Mouse (Mus musculus): ENCODE measurements around the gene Insl5. TPM values are rescaled to one million over a fixed set of nuclear protein-coding genes. Genes with fewer than 3 reads are reported as not detected.

Gene Insl5
- polyA plus RNA-seq, 1 experiment from 2014 or later = 0.23 TPM

DNA sequence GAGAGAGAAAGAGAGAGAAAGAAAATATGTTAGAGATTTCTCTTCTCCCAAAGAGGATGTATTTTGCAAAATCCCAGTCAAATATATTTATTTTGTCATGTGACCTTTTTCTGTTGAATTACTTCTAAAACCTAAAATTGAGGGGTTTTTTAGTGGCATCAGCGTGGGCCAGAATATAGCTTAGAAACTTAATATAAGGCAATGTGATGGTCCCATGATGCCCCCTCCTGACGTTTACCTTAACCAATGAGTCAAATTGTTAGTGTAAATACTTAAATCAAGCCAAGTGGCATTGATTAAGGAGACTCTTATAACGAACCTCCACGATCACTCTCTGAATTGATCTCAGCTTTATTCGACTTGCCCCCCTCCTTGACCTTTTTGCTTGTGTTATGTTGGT lies 52.5 kb downstream of the Insl5 start:
- no peaks in the 10 kb centered on the region for H3K9me3 ChIP-seq
- H3K27me3 ChIP-seq (replicated peaks) = peaks cover 43% of the 10 kb centered on the region
- no peaks in the 10 kb centered on the region for H3K36me3 ChIP-seq
- 64% methylated on average over 5 of the region's 5 CpGs for WGBS
- no peak overlapping the region for H3K4me2 ChIP-seq
- H3K27ac ChIP-seq (replicated peaks) = no peak overlapping the region
- no peak for ATAC-seq (ENCODE audit: extremely low read depth, insufficient number of reproducible peaks, low FRiP score, low TSS enrichment)
- H3K4me3 ChIP-seq = no peak overlapping the region
- H3K4me1 ChIP-seq = peaks cover 13% of the 10 kb centered on the region
- no peak overlapping the region for H3K9ac ChIP-seq

GRCm38 (mm10) chr4:102972071-102972470 lies 54.6 kb downstream of the Insl5 start:
- no peak overlapping the region for H3K9ac ChIP-seq
- no peaks in the 10 kb centered on the region for H3K36me3 ChIP-seq
- no peak overlapping the region for H3K4me3 ChIP-seq
- 67% methylated on average over 3 of the region's 3 CpGs for WGBS
- peaks cover 25% of the 10 kb centered on the region for H3K27me3 ChIP-seq (replicated peaks)
- no peaks in the 10 kb centered on the region for H3K9me3 ChIP-seq
- H3K4me2 ChIP-seq = no peak overlapping the region
- H3K27ac ChIP-seq (replicated peaks) = no peak overlapping the region
- no peak for ATAC-seq (ENCODE audit: extremely low read depth, insufficient number of reproducible peaks, low FRiP score, low TSS enrichment)
- no peaks in the 10 kb centered on the region; the same call in 1 of the 2 replicates for H3K4me1 ChIP-seq

DNA sequence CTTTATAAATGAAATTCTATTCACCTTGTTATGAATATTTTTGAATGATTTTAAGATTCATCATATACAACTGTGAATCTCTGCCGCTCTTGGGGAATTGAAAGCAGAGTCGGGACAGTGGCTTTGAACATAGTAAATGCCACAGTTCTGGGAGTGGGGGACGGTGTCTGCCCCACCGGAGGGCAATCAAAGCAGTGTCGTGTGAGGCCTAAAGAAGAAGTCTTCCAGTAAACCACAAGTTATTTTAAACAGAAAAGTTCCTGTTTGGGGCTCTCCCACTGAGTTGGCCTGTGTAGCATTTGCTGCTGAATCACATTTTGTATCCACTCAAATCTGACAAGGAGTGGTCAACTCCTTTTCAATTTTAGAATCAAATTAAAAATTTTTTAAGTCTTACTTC lies 55.5 kb downstream of the Insl5 start:
- no peaks in the 10 kb centered on the region for H3K9me3 ChIP-seq
- H3K4me2 ChIP-seq = no peak overlapping the region
- H3K27ac ChIP-seq (replicated peaks) = no peak overlapping the region
- no peak overlapping the region for H3K4me3 ChIP-seq
- WGBS = 67% methylated on average over 5 of the region's 5 CpGs
- H3K4me1 ChIP-seq = no peaks in the 10 kb centered on the region; the same call in 1 of the 2 replicates
- no peak for ATAC-seq (ENCODE audit: extremely low read depth, insufficient number of reproducible peaks, low FRiP score, low TSS enrichment)
- H3K27me3 ChIP-seq (replicated peaks) = peaks cover 16% of the 10 kb centered on the region
- H3K36me3 ChIP-seq = no peaks in the 10 kb centered on the region
- no peak overlapping the region for H3K9ac ChIP-seq

DNA sequence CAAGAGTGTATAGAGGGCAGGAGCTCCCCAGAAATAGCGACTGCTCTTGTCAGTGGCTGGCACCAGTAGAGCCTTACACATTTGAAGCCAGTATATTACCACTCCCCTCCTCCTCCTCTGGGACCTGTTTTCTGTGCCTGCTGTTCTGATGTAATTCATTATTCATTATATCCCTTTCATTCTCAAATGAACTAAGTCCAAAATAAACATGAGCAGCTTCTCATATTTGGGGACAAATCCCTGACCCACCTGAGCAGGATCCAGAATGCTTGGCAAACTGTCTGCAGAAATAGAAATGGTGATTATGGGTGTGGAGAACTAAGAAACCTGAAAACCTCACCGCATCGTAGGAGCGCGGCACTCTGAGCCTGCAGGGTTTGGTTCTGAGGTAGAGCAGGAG lies 57.0 kb downstream of the Insl5 start:
- no peak overlapping the region for H3K27ac ChIP-seq (replicated peaks)
- no peaks in the 10 kb centered on the region for H3K9me3 ChIP-seq
- peaks cover 8% of the 10 kb centered on the region for H3K27me3 ChIP-seq (replicated peaks)
- no peak for ATAC-seq (ENCODE audit: extremely low read depth, insufficient number of reproducible peaks, low FRiP score, low TSS enrichment)
- no peak overlapping the region for H3K4me3 ChIP-seq
- no peaks in the 10 kb centered on the region for H3K36me3 ChIP-seq
- no peak overlapping the region for H3K9ac ChIP-seq
- no peaks in the 10 kb centered on the region; the same call in 1 of the 2 replicates for H3K4me1 ChIP-seq
- 88% methylated on average over 5 of the region's 5 CpGs for WGBS
- H3K4me2 ChIP-seq = no peak overlapping the region

Other genes starting within 250 kb of the Insl5 start
- 0.33 and 0.51 TPM in 2 replicates for gene Tctex1d1, start 48.2 kb downstream of the Insl5 start, polyA plus RNA-seq (2015; fragmentation: Nextera tagmentation; extraction: Ambion mirVana)
- gene Mier1, start 87.5 kb upstream of the Insl5 start, polyA plus RNA-seq (2015; fragmentation: Nextera tagmentation; extraction: Ambion mirVana) = 24.0 and 29.3 TPM in 2 replicates
- 0.83 and 1.4 TPM in 2 replicates for gene Wdr78, start 87.7 kb upstream of the Insl5 start, polyA plus RNA-seq (2015; fragmentation: Nextera tagmentation; extraction: Ambion mirVana)
- 5.3 and 5.9 TPM in 2 replicates for gene Slc35d1, start 188.3 kb upstream of the Insl5 start, polyA plus RNA-seq (2015; fragmentation: Nextera tagmentation; extraction: Ambion mirVana)

Data from heart, embryonic 13.5 days (tissue).